Mouse (Mus musculus): ENCODE measurements at regions not wholly inside any gene's neighbourhood (a gene's known extent, or its start where the extent isn't known, plus 50 kb on each side); places are given as distances from the start of the nearest gene placed in this dataset.
"Not testable (repeated sequence)": the region's sequence is repeated elsewhere in the genome, so short reads cannot be mapped to it uniquely, and the experiment has no call there.

- DNase-seq = no peak
Observed at GRCm38 (mm10) chr2:63706643-63707042, 391.2 kb downstream of the Fign start.

GRCm38 (mm10) chr2:63706183-63706582 is 391.7 kb downstream of the Fign start:
- no peak for DNase-seq

DNA sequence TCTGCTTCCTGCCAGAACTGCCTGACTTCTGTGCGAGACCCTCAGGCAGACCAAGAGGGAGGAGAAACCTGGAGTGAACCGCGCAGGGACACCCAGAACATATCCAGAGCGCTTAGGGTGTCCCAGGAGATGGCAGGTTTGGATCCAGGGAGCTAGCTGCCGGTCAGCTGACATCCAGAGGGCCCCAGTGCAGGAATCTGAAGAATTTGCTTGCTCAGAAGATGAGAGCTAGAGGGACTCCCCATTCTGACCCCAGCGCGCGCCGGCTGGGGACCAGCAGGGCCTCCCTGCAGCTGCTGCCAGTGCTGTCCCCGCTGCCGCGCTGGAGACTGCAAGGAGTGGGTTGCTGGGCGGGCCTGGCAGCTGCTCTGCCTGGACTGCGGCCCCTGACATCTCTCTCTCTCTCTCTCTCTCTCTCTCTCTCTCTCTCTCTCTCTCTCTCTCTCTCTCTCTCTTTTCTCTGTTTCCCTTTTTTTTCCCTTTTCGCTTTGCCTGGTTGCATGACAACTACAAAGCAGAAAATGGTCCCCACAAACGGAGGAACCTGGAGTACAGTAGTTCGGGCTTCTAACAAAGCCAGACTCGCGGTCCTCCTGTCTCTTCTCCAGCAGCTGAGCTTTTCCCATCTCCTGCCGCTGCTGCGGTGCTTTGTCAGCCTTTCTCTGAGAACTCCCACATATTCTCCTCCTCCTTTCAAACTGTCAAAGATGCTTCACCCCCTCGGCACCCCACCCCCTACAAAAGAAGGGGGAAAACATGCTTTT is 395.3 kb downstream of the Fign start:
- DNase-seq = peak; percentile 35 to 70

- no peak for DNase-seq
Observed at GRCm38 (mm10) chr2:63701861-63702260, 396.0 kb downstream of the Fign start.

- no peak for DNase-seq
Observed at GRCm38 (mm10) chr2:63700255-63700654, 397.6 kb downstream of the Fign start.

DNA sequence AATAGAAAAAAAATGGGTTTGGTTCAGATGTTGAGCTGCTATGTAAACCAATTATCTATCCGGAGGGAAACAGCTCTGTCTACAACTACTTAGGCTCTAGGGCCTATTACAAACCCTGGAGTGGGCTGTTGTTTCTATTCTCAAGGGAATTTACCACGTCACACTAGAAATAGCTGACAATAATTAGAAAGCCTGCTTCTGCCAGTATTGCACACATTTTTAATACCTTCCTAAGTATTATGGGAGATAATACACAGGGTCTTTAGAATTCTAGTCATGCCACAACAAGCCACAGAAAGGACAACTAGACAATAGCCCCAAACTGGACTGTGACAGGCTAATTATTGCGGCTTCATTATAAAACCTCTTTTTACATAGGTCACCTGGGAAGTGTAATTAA is 428.1 kb downstream of the Fign start:
- DNase-seq = no peak

- no peak for DNase-seq
Observed at GRCm38 (mm10) chr2:63668784-63669183, 429.1 kb downstream of the Fign start.

DNA sequence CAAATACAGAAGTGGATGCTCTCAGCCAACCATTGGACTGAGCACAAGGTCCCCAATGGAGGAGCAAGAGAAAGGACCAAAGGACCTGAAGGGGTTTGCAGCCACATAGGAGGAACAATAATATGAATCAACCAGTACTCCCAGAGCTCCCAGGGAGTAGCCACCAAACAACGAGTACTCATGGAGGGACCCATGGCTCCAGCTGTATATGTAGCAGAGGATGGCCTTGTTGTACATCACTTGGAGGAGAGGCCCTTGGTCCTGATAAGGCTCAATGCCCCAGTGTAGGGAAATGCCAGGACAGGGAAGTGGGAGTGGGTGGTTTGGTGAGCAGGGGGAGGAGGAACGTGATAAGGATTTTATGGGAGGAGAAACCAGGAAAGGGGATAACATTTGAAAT is 437.9 kb downstream of the Fign start:
- not testable (repeated sequence) for DNase-seq

Data from lung, postnatal 4 days (tissue).